Mouse (Mus musculus) lung, adult 2 months (tissue): ENCODE measurements around the gene Klf5.

Experiments
- CTCF ChIP-seq: fragments of 200-500 bp; IDR thresholded peaks from 2 replicates; pipeline ENCODE4 v1.5.1; 2011; ENCODE audit warnings: mild to moderate bottlenecking, low read length, control low read depth; ENCODE audit not compliant: insufficient read depth
- POLR2A ChIP-seq: fragments of 200-500 bp; IDR thresholded peaks from 2 replicates; pipeline ENCODE4 v1.6.1; 2011; ENCODE audit warnings: low read depth, mild to moderate bottlenecking, control low read depth, low read length, borderline replicate concordance; ENCODE audit errors: extremely low read depth

GRCm38 (mm10) chr14:99336598-99336997 is 38.1 kb downstream of the Klf5 start:
- TF ChIP-seq POLR2A (no peak), CTCF (no peak)
